Mouse (Mus musculus) liver, postnatal 0 days (tissue): Measurements from ENCODE around the gene Tshz2.

Experiments used
- CTCF ChIP-seq: sonication (generic); IDR thresholded peaks from 2 replicates; pipeline ENCODE4 v1.5.1; 2016; ENCODE audit warnings: antibody characterized with exemption, low read depth
- EP300 ChIP-seq: IDR thresholded peaks from 2 replicates; pipeline ENCODE4 v1.6.1; 2016; ENCODE audit warnings: antibody characterized with exemption, low read depth, mild to moderate bottlenecking

GRCm38 (mm10) chr2:170103341-170103740, 470.5 kb downstream of the Tshz2 start:
- TF ChIP-seq CTCF (no peak), EP300 (no peak)
